Mouse (Mus musculus): ENCODE measurements at regions not wholly inside any gene's neighbourhood (a gene's known extent, or its start where the extent isn't known, plus 50 kb on each side); places are given as distances from the start of the nearest gene placed in this dataset.

- TF ChIP-seq CTCF (IDR thresholded peaks at IDR 0.05; ENCODE audit: low read depth) = no peak
- no peak for TF ChIP-seq EP300 (IDR thresholded peaks at IDR 0.05; ENCODE audit: low read depth)
Measured at GRCm38 (mm10) chr11:20929426-20929825, 98.6 kb upstream of the Lgalsl start.

Measured in liver, postnatal 0 days (tissue).